ENCODE assay signal across 27 mouse cellular contexts in the genomic region with DNA sequence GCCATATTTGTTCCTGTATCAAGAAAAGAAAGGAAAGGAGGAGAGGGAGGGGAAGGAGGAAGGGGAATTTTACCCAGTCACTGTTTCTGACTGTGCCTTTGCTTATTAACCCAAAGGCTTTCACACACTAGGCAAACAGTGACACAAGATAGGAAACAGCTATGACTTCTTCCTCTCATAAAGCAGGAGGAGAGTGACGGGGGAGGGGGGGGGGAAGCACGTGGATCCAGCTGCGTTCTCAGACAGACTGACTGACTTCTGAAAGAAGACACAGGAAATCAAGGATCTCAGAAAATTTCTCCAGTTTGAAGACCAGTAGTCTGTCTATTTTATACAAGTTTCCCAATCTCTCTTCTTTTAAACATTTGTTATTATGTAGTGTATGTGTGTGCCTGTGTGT. TPM values are rescaled to one million over a fixed set of nuclear protein-coding genes. Genes with fewer than 3 reads are reported as not detected.
A peak's percentile ranks its signal among the peaks of the same experiment; 100 is the strongest.
DNase-seq lines count a peak whose midpoint lies in the region; ATAC-seq and TF ChIP-seq lines count a peak whose summit lies in the region.
"Had no signal": no experiment of that assay in that cellular context is flagged by ENCODE, and none has a peak within 500 bp of the region (broad histone marks: within the 10 kb centered on the region; RNA-seq: fewer than 3 reads in every experiment).

No protein-coding gene starts in this region.

- H3K9ac ChIP-seq in heart, embryonic 13.5 days: no peak overlapping the region
- no peak overlapping the region for H3K9ac ChIP-seq in lung, postnatal 0 days (replicated peaks; ENCODE audit: low read depth)
- H3K9ac ChIP-seq in intestine, embryonic 16.5 days (ENCODE audit: low read depth, low read length): 0 out of 2 replicates have a peak overlapping the region, but pooled peaks have one; percentile 24
- no peak overlapping the region for H3K9ac ChIP-seq in stomach, embryonic 16.5 days (ENCODE audit: low read length)
- no peak overlapping the region for H3K9ac ChIP-seq in neural tube, embryonic 15.5 days (replicated peaks)
- H3K9ac ChIP-seq: embryonic facial prominence, embryonic 12.5 days; forebrain, embryonic 13.5 days; heart, embryonic 15.5 days; hindbrain, embryonic 12.5 days; midbrain, embryonic 12.5 days had no signal

- no peak for TF ChIP-seq EP300 in lung, postnatal 0 days (IDR thresholded peaks at IDR 0.05)

- peaks cover 49% of the 10 kb centered on the region for H3K4me1 ChIP-seq in heart, embryonic 13.5 days
- peaks cover 11% of the 10 kb centered on the region; the same call in 1 of the 2 replicates for H3K4me1 ChIP-seq in lung, postnatal 0 days (ENCODE audit: insufficient read depth, low read depth, low read length)
- peaks cover 15% of the 10 kb centered on the region for H3K4me1 ChIP-seq in intestine, embryonic 16.5 days (ENCODE audit: control insufficient read depth, insufficient read depth, low read length)
- peaks cover 9% of the 10 kb centered on the region for H3K4me1 ChIP-seq in stomach, embryonic 16.5 days (ENCODE audit: control insufficient read depth, insufficient read depth, low read length)
- no peaks in the 10 kb centered on the region for H3K4me1 ChIP-seq in neural tube, embryonic 15.5 days
- H3K4me1 ChIP-seq: hindbrain, embryonic 12.5 days; midbrain, embryonic 12.5 days had no signal

- H3K27me3 ChIP-seq in heart, embryonic 13.5 days (replicated peaks): no peaks in the 10 kb centered on the region
- no peaks in the 10 kb centered on the region for H3K27me3 ChIP-seq in lung, postnatal 0 days (replicated peaks; ENCODE audit: insufficient read depth, low read length)
- no peaks in the 10 kb centered on the region for H3K27me3 ChIP-seq in intestine, embryonic 16.5 days (replicated peaks; ENCODE audit: control insufficient read depth, insufficient read depth, low read length)
- no peaks in the 10 kb centered on the region for H3K27me3 ChIP-seq in stomach, embryonic 16.5 days (ENCODE audit: control insufficient read depth, insufficient read depth, low read length)
- H3K27me3 ChIP-seq in neural tube, embryonic 15.5 days (replicated peaks): no peaks in the 10 kb centered on the region
- H3K27me3 ChIP-seq: embryonic facial prominence, embryonic 12.5 days; forebrain, embryonic 13.5 days; heart, embryonic 15.5 days; hindbrain, embryonic 12.5 days; midbrain, embryonic 12.5 days; Patski had no signal

- no peak for TF ChIP-seq CTCF in lung, postnatal 0 days (IDR thresholded peaks at IDR 0.05)

- no peak overlapping the region for H3K4me2 ChIP-seq in heart, embryonic 13.5 days
- H3K4me2 ChIP-seq in lung, postnatal 0 days (replicated peaks; ENCODE audit: low read depth, low read length): no peak overlapping the region
- H3K4me2 ChIP-seq in intestine, embryonic 16.5 days (ENCODE audit: low read depth, low read length): no peak overlapping the region
- peak overlapping the region; percentile 27; the same call in 1 of the 2 replicates for H3K4me2 ChIP-seq in stomach, embryonic 16.5 days (ENCODE audit: low read depth, low read length)
- no peak overlapping the region for H3K4me2 ChIP-seq in neural tube, embryonic 15.5 days
- H3K4me2 ChIP-seq: embryonic facial prominence, embryonic 12.5 days; forebrain, embryonic 13.5 days; heart, embryonic 15.5 days; hindbrain, embryonic 12.5 days; midbrain, embryonic 12.5 days had no signal

- 30% methylated on average over 3 of the region's 3 CpGs for WGBS in heart, embryonic 13.5 days
- 10% methylated on average over 3 of the region's 3 CpGs for WGBS in lung, postnatal 0 days
- 21% methylated on average over 3 of the region's 3 CpGs for WGBS in intestine, embryonic 16.5 days
- 11% methylated on average over 3 of the region's 3 CpGs for WGBS in stomach, embryonic 16.5 days
- 38% methylated on average over 3 of the region's 3 CpGs for WGBS in neural tube, embryonic 15.5 days

- intact Hi-C loops in heart, postnatal 25 days (cut with DNase I): no loop called here

- H3K36me3 ChIP-seq in heart, embryonic 13.5 days: no peaks in the 10 kb centered on the region
- H3K36me3 ChIP-seq in lung, postnatal 0 days (ENCODE audit: insufficient read depth, low read length): no peaks in the 10 kb centered on the region
- no peaks in the 10 kb centered on the region for H3K36me3 ChIP-seq in intestine, embryonic 16.5 days (ENCODE audit: control insufficient read depth, insufficient read depth, low read length)
- H3K36me3 ChIP-seq in stomach, embryonic 16.5 days (ENCODE audit: control insufficient read depth, insufficient read depth, low read length): no peaks in the 10 kb centered on the region
- H3K36me3 ChIP-seq in neural tube, embryonic 15.5 days: no peaks in the 10 kb centered on the region
- H3K36me3 ChIP-seq: embryonic facial prominence, embryonic 12.5 days; G1E; heart, embryonic 15.5 days; hindbrain, embryonic 12.5 days; midbrain, embryonic 12.5 days had no signal

- H3K9me3 ChIP-seq in heart, embryonic 13.5 days: no peaks in the 10 kb centered on the region
- H3K9me3 ChIP-seq in lung, postnatal 0 days (ENCODE audit: low read length): no peaks in the 10 kb centered on the region
- H3K9me3 ChIP-seq in intestine, embryonic 16.5 days (ENCODE audit: control insufficient read depth, low read length): no peaks in the 10 kb centered on the region
- H3K9me3 ChIP-seq in stomach, embryonic 16.5 days (replicated peaks; ENCODE audit: control insufficient read depth, low read length): no peaks in the 10 kb centered on the region
- no peaks in the 10 kb centered on the region for H3K9me3 ChIP-seq in neural tube, embryonic 15.5 days (replicated peaks)
- H3K9me3 ChIP-seq: embryonic facial prominence, embryonic 12.5 days; forebrain, embryonic 13.5 days; G1E; heart, embryonic 15.5 days; hindbrain, embryonic 12.5 days; midbrain, embryonic 12.5 days had no signal

- H3K27ac ChIP-seq in heart, embryonic 13.5 days (replicated peaks): peak overlapping the region; percentile 29; the same call in 1 of the 2 replicates
- peak overlapping the region; percentile 47; the same call in 1 of the 2 replicates for H3K27ac ChIP-seq in lung, postnatal 0 days (ENCODE audit: low read length)
- H3K27ac ChIP-seq in intestine, embryonic 16.5 days (ENCODE audit: low read length): no peak overlapping the region
- H3K27ac ChIP-seq in stomach, embryonic 16.5 days (ENCODE audit: low read length): peak overlapping the region; percentile 42; the same call in 1 of the 2 replicates
- no peak overlapping the region for H3K27ac ChIP-seq in neural tube, embryonic 15.5 days (replicated peaks)
- H3K27ac ChIP-seq: embryonic facial prominence, embryonic 12.5 days; forebrain, embryonic 13.5 days; heart, embryonic 15.5 days; hindbrain, embryonic 12.5 days; left cerebral cortex, adult 2 months; macrophage; midbrain, embryonic 12.5 days had no signal

- H3K4me3 ChIP-seq in heart, embryonic 13.5 days: no peak overlapping the region
- H3K4me3 ChIP-seq in lung, postnatal 0 days (ENCODE audit: low read depth, low read length): no peak overlapping the region
- H3K4me3 ChIP-seq in intestine, embryonic 16.5 days (ENCODE audit: low read length): no peak overlapping the region
- H3K4me3 ChIP-seq in stomach, embryonic 16.5 days (replicated peaks; ENCODE audit: low read length): no peak overlapping the region
- no peak overlapping the region for H3K4me3 ChIP-seq in neural tube, embryonic 15.5 days (replicated peaks)
- H3K4me3 ChIP-seq: embryonic facial prominence, embryonic 12.5 days; erythroblast, embryonic 14.5 days; forebrain, embryonic 13.5 days; heart, embryonic 15.5 days; hindbrain, embryonic 12.5 days; left cerebral cortex, adult 2 months; midbrain, embryonic 12.5 days had no signal

- no peak for DNase-seq in heart, postnatal 25 days (ENCODE audit: low spot score)
- peak; percentile 37 for DNase-seq in lung, postnatal 0 days (ENCODE audit: low spot score)
- no peak for DNase-seq in lung, postnatal 36 days
- no peak for DNase-seq in right cerebral cortex, postnatal 4 days
- DNase-seq: adrenal gland, adult 8-10 months; cerebellum, adult 11-12 months; cerebellum, postnatal 14 days; heart, adult 18-20 months; kidney, adult 8-10 months; kidney, postnatal 10 days; right cerebral cortex, postnatal 25 days; thymus, adult 2 months; thymus, postnatal 4 days had no signal

- no peak for ATAC-seq in heart, embryonic 13.5 days (ENCODE audit: extremely low read depth, insufficient number of reproducible peaks, low FRiP score, low TSS enrichment)
- no peak for ATAC-seq in lung, postnatal 0 days
- no peak; the same call in 1 of the 2 replicates for ATAC-seq in intestine, embryonic 16.5 days
- ATAC-seq in stomach, embryonic 16.5 days (ENCODE audit: insufficient read depth, low FRiP score): no peak
- ATAC-seq in neural tube, embryonic 15.5 days (ENCODE audit: low FRiP score): no peak
- ATAC-seq: forebrain, embryonic 13.5 days; Patski had no signal

RNA-seq across cellular contexts. Expression of gene St5, which starts 56.8 kb away (rescaled TPM):
- polyA plus RNA-seq in heart, embryonic 13.5 days (2015; fragmentation: Nextera tagmentation; extraction: Ambion mirVana): 30.2 and 30.6 TPM in 2 replicates
- 10 to 100 TPM; 28.0 to 30.2 TPM for total RNA-seq in heart, postnatal 25 days (2021)
- 58.9 and 61.8 TPM in 2 replicates for polyA plus RNA-seq in lung, postnatal 0 days (2015; fragmentation: Nextera tagmentation; extraction: Ambion mirVana)
- polyA plus RNA-seq in intestine, embryonic 16.5 days (2015; fragmentation: Nextera tagmentation; extraction: Ambion mirVana): 66.9 and 71.9 TPM in 2 replicates
- polyA plus RNA-seq in stomach, embryonic 16.5 days (2015; fragmentation: Nextera tagmentation; extraction: Ambion mirVana): 64.0 and 68.3 TPM in 2 replicates
- polyA plus RNA-seq in neural tube, embryonic 15.5 days (2015; fragmentation: Nextera tagmentation; extraction: Ambion mirVana): 18.2 and 29.3 TPM in 2 replicates

RNA-seq across cellular contexts. Expression of gene Akip1, which starts 56.9 kb away (rescaled TPM):
- polyA plus RNA-seq in heart, embryonic 13.5 days (2015; fragmentation: Nextera tagmentation; extraction: Ambion mirVana): 29.4 and 33.8 TPM in 2 replicates
- total RNA-seq in heart, postnatal 25 days (2021): 10 to 100 TPM; 12.7 to 12.8 TPM
- polyA plus RNA-seq in lung, postnatal 0 days (2015; fragmentation: Nextera tagmentation; extraction: Ambion mirVana): 48.6 and 52.5 TPM in 2 replicates
- 37.6 and 40.9 TPM in 2 replicates for polyA plus RNA-seq in intestine, embryonic 16.5 days (2015; fragmentation: Nextera tagmentation; extraction: Ambion mirVana)
- 42.5 and 42.7 TPM in 2 replicates for polyA plus RNA-seq in stomach, embryonic 16.5 days (2015; fragmentation: Nextera tagmentation; extraction: Ambion mirVana)
- 16.2 and 21.7 TPM in 2 replicates for polyA plus RNA-seq in neural tube, embryonic 15.5 days (2015; fragmentation: Nextera tagmentation; extraction: Ambion mirVana)

Comparison
In these comparisons a context has a peak if more than half of its experiments do, and no peak if none do; other contexts are left out.
1. H3K27ac ChIP-seq: peak in heart, embryonic 13.5 days (single experiment), lung, postnatal 0 days (single experiment) and stomach, embryonic 16.5 days (single experiment); none in intestine, embryonic 16.5 days (single experiment) and neural tube, embryonic 15.5 days (single experiment).